Mouse (Mus musculus): ENCODE data around the gene Slc4a8. TPM values are rescaled to one million over a fixed set of nuclear protein-coding genes. Genes with fewer than 3 reads are reported as not detected.

Gene Slc4a8
- polyA plus RNA-seq, 1 experiment from 2014 or later = 2.5 TPM

DNA sequence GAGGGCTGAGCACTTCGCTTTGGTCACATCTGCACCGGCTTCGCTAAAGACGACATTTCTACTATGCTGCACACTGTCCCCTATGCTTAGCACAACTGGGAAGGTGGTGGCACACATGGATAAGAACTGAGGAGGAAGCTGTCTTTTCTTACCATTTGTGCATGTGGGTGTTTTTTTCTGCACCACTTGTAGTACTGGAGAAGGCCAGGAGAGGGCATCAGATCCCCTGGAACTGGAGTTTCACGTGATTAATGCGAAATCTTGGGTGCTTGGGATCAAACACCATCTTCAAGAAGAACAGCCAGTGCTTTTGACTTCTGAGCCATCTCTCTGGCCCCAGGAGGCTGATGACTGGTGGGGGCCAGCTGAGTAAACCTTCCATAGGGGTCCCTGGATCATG lies 69.1 kb downstream of the Slc4a8 start:
- Histone ChIP-seq H3K36me3 (ENCODE audit: control insufficient read depth, insufficient read depth, low read length) (no peaks in the 10 kb centered on the region), H3K4me3 (ENCODE audit: low read length) (no peak overlapping the region), H3K27me3 (ENCODE audit: control insufficient read depth, insufficient read depth, low read depth, low read length) (peaks cover 11% of the 10 kb centered on the region), H3K4me1 (replicated peaks; ENCODE audit: control insufficient read depth, insufficient read depth, low read length) (no peaks in the 10 kb centered on the region), H3K9ac (ENCODE audit: low read length) (no peak overlapping the region), H3K27ac (ENCODE audit: low read length) (no peak overlapping the region), H3K9me3 (ENCODE audit: control insufficient read depth, low read length) (0 out of 2 replicates have a peak, but pooled peaks cover 3% of the 10 kb centered on the region), H3K4me2 (ENCODE audit: low read depth, low read length) (no peak overlapping the region)
- ATAC-seq (ENCODE audit: low read depth) = no peak
- WGBS = 59% methylated on average over 6 of the region's 6 CpGs

DNA sequence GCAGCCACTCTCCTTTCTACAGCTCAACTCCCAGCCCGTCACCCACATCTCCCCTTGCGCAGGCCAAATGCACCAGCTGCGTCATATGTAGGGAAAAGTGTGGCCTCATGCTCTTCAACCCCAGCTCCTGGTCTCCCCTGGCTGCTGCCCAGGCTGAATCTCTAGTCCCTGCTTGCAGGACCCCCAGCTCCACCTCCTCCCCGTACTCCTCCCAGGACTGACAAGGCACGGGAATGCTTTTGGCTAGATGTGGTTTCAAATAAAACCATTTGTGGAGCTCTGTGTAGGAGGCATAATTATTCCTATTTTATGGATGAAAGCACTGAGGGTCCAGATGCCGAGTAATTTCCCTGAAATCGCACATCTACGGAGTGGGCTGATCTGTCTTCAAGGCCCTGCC lies 70.6 kb downstream of the Slc4a8 start:
- Histone ChIP-seq H3K4me1 (replicated peaks; ENCODE audit: control insufficient read depth, insufficient read depth, low read length) (no peaks in the 10 kb centered on the region), H3K4me3 (ENCODE audit: low read length) (no peak overlapping the region), H3K4me2 (ENCODE audit: low read depth, low read length) (no peak overlapping the region), H3K9ac (ENCODE audit: low read length) (no peak overlapping the region), H3K36me3 (ENCODE audit: control insufficient read depth, insufficient read depth, low read length) (no peaks in the 10 kb centered on the region), H3K27ac (ENCODE audit: low read length) (no peak overlapping the region), H3K9me3 (ENCODE audit: control insufficient read depth, low read length) (0 out of 2 replicates have a peak, but pooled peaks cover 3% of the 10 kb centered on the region), H3K27me3 (ENCODE audit: control insufficient read depth, insufficient read depth, low read depth, low read length) (peaks cover 5% of the 10 kb centered on the region)
- 83% methylated on average over 8 of the region's 8 CpGs for WGBS
- ATAC-seq (ENCODE audit: low read depth) = no peak

DNA sequence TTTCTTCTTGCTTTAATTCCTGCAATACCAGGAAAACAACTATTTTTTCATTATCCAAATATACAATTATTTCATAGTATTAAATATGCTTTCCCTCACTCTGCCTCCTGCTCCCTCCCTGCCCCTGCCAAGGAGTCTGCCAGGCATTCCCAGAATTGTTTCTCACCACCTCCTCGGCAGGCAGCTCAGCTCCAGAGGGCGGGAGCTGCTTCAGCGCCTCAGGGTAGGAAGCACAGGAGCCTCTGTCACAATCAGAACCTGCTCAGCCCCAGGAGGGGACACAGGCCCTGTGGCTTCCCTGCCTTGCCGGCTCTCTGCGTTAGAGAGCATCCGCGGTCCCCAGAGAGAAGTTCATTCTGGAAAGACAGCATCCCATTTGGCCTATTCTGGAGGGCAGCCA lies 71.2 kb downstream of the Slc4a8 start:
- Histone ChIP-seq H3K36me3 (ENCODE audit: control insufficient read depth, insufficient read depth, low read length) (no peaks in the 10 kb centered on the region), H3K4me3 (ENCODE audit: low read length) (no peak overlapping the region), H3K9ac (ENCODE audit: low read length) (no peak overlapping the region), H3K4me2 (ENCODE audit: low read depth, low read length) (no peak overlapping the region), H3K4me1 (replicated peaks; ENCODE audit: control insufficient read depth, insufficient read depth, low read length) (no peaks in the 10 kb centered on the region), H3K27me3 (ENCODE audit: control insufficient read depth, insufficient read depth, low read depth, low read length) (peaks cover 5% of the 10 kb centered on the region), H3K9me3 (ENCODE audit: control insufficient read depth, low read length) (0 out of 2 replicates have a peak, but pooled peaks cover 3% of the 10 kb centered on the region), H3K27ac (ENCODE audit: low read length) (no peak overlapping the region)
- no peak for ATAC-seq (ENCODE audit: low read depth)
- 30% methylated on average over 7 of the region's 7 CpGs for WGBS

DNA sequence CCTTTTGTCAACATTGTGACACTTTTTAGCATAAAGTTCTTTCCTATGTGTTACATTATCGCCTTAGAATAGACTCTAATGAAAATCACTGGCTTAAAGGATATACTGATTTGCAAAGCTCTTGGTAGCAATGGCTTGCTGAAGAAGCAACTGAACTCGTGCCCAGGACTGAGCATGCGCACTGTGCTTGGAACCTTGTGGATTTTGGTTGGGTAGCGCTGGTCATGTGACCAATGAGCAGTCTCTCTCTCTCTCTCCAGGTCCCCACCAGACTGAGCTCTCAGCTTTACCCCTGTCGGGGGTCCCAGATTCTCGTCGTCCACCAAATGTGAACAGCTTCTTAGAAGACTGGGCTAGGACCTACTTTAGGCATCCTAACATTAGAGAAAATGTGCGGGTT lies 75.2 kb downstream of the Slc4a8 start:
- no peak overlapping the region for H3K4me3 ChIP-seq (ENCODE audit: low read length)
- H3K36me3 ChIP-seq (ENCODE audit: control insufficient read depth, insufficient read depth, low read length) = no peaks in the 10 kb centered on the region
- H3K27ac ChIP-seq (ENCODE audit: low read length) = no peak overlapping the region
- ATAC-seq (ENCODE audit: low read depth) = no peak
- H3K4me1 ChIP-seq (replicated peaks; ENCODE audit: control insufficient read depth, insufficient read depth, low read length) = no peaks in the 10 kb centered on the region
- no peaks in the 10 kb centered on the region for H3K9me3 ChIP-seq (ENCODE audit: control insufficient read depth, low read length)
- H3K9ac ChIP-seq (ENCODE audit: low read length) = no peak overlapping the region
- WGBS = 79% methylated on average over 8 of the region's 8 CpGs
- no peak overlapping the region for H3K4me2 ChIP-seq (ENCODE audit: low read depth, low read length)
- H3K27me3 ChIP-seq (ENCODE audit: control insufficient read depth, insufficient read depth, low read depth, low read length) = peaks cover 5% of the 10 kb centered on the region

DNA sequence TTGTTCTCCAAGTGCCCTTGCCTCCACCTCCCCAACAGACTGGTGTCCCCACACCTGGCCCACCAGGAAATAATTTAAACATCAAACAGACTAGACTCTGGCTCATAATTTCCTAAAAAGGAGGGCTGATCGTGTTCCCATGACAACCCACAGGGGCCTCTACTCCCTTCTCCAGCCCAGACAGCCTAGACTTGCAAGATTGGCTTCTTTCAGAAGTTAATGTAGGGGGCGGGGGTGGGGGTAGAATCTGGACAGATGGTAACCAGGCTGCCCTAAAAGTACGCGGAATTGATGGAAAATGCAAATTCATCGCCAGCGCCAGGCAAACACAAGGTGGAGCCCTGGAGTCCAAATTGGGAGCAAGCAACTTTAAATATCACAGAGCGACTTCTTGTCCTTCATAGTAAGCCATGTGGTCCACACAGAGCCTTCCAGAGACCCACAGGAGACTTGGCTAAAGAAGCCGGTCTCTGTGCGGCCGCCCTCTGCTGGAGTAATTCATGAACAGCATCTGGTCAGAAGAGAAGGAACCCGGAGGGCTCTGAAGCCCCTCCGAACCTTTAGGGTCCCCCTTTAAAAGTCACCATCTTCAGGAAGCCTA lies 77.2 kb downstream of the Slc4a8 start:
- Histone ChIP-seq H3K4me3 (ENCODE audit: low read length) (no peak overlapping the region), H3K4me1 (replicated peaks; ENCODE audit: control insufficient read depth, insufficient read depth, low read length) (no peaks in the 10 kb centered on the region), H3K27me3 (ENCODE audit: control insufficient read depth, insufficient read depth, low read depth, low read length) (no peaks in the 10 kb centered on the region), H3K4me2 (ENCODE audit: low read depth, low read length) (no peak overlapping the region), H3K27ac (ENCODE audit: low read length) (no peak overlapping the region), H3K9me3 (ENCODE audit: control insufficient read depth, low read length) (no peaks in the 10 kb centered on the region), H3K36me3 (ENCODE audit: control insufficient read depth, insufficient read depth, low read length) (no peaks in the 10 kb centered on the region), H3K9ac (ENCODE audit: low read length) (no peak overlapping the region)
- peak; percentile 79 for ATAC-seq (ENCODE audit: low read depth)
- 29% methylated on average over 12 of the region's 12 CpGs for WGBS

DNA sequence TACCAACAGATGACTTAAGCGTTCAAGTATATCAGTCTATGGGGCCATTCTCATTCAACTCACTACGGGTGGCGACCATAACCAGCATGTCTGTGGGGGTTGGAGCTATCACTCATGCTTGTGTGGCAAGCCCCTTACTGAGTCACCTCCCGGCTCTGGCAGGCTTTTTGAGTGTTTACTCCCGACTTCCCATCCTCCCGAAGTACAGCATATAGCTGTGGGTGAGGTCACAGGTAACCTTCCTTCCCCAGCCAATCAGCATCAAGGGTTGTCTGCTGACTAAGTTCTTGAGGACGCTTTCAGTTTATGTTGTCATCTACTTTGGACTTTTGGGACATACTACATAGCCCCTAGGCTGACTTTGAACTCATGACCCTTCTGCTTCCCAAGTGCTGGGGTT lies 82.8 kb downstream of the Slc4a8 start:
- Histone ChIP-seq H3K27me3 (ENCODE audit: control insufficient read depth, insufficient read depth, low read depth, low read length) (no peaks in the 10 kb centered on the region), H3K4me1 (replicated peaks; ENCODE audit: control insufficient read depth, insufficient read depth, low read length) (peaks cover 12% of the 10 kb centered on the region; the same call in 1 of the 2 replicates), H3K4me3 (ENCODE audit: low read length) (no peak overlapping the region), H3K4me2 (ENCODE audit: low read depth, low read length) (no peak overlapping the region), H3K36me3 (ENCODE audit: control insufficient read depth, insufficient read depth, low read length) (no peaks in the 10 kb centered on the region), H3K27ac (ENCODE audit: low read length) (peak overlapping the region; percentile 70), H3K9ac (ENCODE audit: low read length) (no peak overlapping the region), H3K9me3 (ENCODE audit: control insufficient read depth, low read length) (peaks cover 3% of the 10 kb centered on the region; the same call in 1 of the 2 replicates)
- WGBS = 56% methylated on average over 7 of the region's 7 CpGs
- 0 out of 2 replicates have a peak, but pooled peaks have one; percentile 3 for ATAC-seq (ENCODE audit: low read depth)

DNA sequence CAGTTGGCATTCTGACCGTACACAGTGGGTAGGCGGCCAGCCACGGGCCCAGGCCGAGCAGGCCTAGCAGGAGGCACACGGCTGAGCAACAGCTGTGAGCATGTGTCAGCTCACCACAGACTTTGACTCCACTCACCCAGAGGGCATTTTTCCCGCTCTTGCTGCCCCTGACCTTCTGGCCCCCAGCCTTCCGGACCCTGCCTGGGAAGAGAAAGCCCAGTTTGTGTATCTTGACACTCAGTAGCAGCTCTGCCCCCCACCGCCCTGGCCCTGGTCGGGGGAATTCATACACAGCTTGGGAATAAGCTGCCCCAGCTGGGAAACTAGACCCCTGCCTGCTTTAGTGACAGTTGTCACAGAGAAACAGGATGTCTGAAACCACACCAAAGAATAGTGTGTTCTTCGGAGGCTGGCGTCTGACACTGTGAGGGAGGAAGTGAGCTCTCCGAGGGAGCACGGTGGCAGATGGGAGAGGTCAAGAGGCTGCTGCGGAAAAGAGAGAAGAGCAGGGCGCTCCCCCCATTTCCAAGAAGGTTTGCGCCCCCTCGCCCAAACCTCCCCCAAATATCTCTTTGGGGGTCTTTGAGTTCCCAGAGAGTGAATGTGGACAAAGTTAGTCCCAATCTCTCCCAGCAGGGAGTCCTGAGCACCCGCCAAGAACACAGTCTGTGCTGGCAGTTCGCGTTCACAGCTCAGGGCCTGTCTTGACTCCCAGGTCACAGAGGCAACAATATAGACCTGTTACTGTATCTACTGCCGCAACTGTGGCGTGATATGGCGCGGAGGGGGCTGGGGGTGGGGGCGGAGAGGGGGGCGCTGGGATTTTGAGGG lies 83.7 kb downstream of the Slc4a8 start:
- ATAC-seq (ENCODE audit: low read depth) = peak; percentile 92
- Histone ChIP-seq H3K27me3 (ENCODE audit: control insufficient read depth, insufficient read depth, low read depth, low read length) (no peaks in the 10 kb centered on the region), H3K9me3 (ENCODE audit: control insufficient read depth, low read length) (peaks cover 3% of the 10 kb centered on the region; the same call in 1 of the 2 replicates), H3K4me2 (ENCODE audit: low read depth, low read length) (no peak overlapping the region), H3K27ac (ENCODE audit: low read length) (peak overlapping the region; percentile 70), H3K9ac (ENCODE audit: low read length) (no peak overlapping the region), H3K4me1 (replicated peaks; ENCODE audit: control insufficient read depth, insufficient read depth, low read length) (peaks cover 12% of the 10 kb centered on the region; the same call in 1 of the 2 replicates), H3K36me3 (ENCODE audit: control insufficient read depth, insufficient read depth, low read length) (no peaks in the 10 kb centered on the region), H3K4me3 (ENCODE audit: low read length) (no peak overlapping the region)
- 30% methylated on average over 26 of the region's 26 CpGs for WGBS

DNA sequence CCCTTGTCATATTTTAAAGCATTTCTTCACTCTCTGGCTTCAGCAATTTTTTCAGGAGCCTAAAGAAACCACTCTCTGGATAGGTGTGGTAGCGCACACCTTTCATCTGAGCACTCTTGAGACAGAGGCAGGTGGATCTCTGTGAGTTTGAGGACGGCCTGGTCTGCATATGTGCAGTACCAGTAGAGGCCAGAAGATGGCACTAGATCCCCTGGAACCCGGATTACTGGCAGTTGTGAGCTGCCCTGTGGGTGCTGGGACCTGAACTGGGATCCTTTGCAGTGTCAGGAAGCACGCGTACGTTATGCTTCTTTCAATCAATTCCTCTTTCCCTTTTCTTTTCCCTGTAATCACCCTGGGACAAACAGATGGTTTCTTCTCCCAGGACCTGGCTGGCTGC lies 85.6 kb downstream of the Slc4a8 start:
- Histone ChIP-seq H3K9me3 (ENCODE audit: control insufficient read depth, low read length) (peaks cover 3% of the 10 kb centered on the region; the same call in 1 of the 2 replicates), H3K36me3 (ENCODE audit: control insufficient read depth, insufficient read depth, low read length) (no peaks in the 10 kb centered on the region), H3K4me2 (ENCODE audit: low read depth, low read length) (no peak overlapping the region), H3K27ac (ENCODE audit: low read length) (no peak overlapping the region), H3K4me1 (replicated peaks; ENCODE audit: control insufficient read depth, insufficient read depth, low read length) (peaks cover 12% of the 10 kb centered on the region; the same call in 1 of the 2 replicates), H3K27me3 (ENCODE audit: control insufficient read depth, insufficient read depth, low read depth, low read length) (no peaks in the 10 kb centered on the region), H3K9ac (ENCODE audit: low read length) (no peak overlapping the region), H3K4me3 (ENCODE audit: low read length) (no peak overlapping the region)
- WGBS = 78% methylated on average over 6 of the region's 6 CpGs
- no peak for ATAC-seq (ENCODE audit: low read depth)

DNA sequence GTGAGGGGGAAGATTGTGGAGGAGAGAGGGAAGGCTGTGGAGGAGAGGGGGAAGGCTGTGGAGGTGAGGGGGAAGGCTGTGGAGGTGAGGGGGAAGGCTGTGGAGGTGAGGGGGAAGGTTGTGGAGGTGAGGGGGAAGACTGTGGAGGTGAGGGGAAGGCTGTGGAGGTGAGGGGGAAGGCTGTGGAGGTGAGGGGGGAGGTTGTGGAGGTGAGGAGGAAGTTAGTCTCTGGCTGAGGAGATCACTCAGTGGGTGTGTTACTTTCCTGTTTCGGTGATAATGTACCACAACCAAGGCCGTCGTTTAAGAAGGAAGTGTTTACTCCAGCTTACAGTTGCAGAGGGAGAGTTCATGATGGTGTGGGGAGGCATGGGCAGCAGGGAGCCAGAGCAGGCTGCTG lies 96.0 kb downstream of the Slc4a8 start:
- WGBS = 55% methylated on average over 3 of the region's 3 CpGs
- no peak for ATAC-seq (ENCODE audit: low read depth)
- Histone ChIP-seq H3K36me3 (ENCODE audit: control insufficient read depth, insufficient read depth, low read length) (no peaks in the 10 kb centered on the region), H3K9ac (ENCODE audit: low read length) (no peak overlapping the region), H3K4me2 (ENCODE audit: low read depth, low read length) (no peak overlapping the region), H3K27ac (ENCODE audit: low read length) (no peak overlapping the region), H3K27me3 (ENCODE audit: control insufficient read depth, insufficient read depth, low read depth, low read length) (no peaks in the 10 kb centered on the region; the same call in 1 of the 2 replicates), H3K4me1 (replicated peaks; ENCODE audit: control insufficient read depth, insufficient read depth, low read length) (no peaks in the 10 kb centered on the region), H3K4me3 (ENCODE audit: low read length) (no peak overlapping the region), H3K9me3 (ENCODE audit: control insufficient read depth, low read length) (no peaks in the 10 kb centered on the region)
